Mouse (Mus musculus) retina, adult 2 months (tissue): ENCODE results near the gene Tomm6.
A peak's percentile ranks its signal among the peaks of the same experiment; 100 is the strongest.
"Not testable (repeated sequence)": the region's sequence is repeated elsewhere in the genome, so short reads cannot be mapped to it uniquely, and the experiment has no call there.

Experiments
- DNase-seq: peaks from one replicate; pipeline ENCODE4 v3.0.0-alpha.2; 2012; ENCODE audit warnings: low read depth, low spot score

Tomm6 gene

DNA sequence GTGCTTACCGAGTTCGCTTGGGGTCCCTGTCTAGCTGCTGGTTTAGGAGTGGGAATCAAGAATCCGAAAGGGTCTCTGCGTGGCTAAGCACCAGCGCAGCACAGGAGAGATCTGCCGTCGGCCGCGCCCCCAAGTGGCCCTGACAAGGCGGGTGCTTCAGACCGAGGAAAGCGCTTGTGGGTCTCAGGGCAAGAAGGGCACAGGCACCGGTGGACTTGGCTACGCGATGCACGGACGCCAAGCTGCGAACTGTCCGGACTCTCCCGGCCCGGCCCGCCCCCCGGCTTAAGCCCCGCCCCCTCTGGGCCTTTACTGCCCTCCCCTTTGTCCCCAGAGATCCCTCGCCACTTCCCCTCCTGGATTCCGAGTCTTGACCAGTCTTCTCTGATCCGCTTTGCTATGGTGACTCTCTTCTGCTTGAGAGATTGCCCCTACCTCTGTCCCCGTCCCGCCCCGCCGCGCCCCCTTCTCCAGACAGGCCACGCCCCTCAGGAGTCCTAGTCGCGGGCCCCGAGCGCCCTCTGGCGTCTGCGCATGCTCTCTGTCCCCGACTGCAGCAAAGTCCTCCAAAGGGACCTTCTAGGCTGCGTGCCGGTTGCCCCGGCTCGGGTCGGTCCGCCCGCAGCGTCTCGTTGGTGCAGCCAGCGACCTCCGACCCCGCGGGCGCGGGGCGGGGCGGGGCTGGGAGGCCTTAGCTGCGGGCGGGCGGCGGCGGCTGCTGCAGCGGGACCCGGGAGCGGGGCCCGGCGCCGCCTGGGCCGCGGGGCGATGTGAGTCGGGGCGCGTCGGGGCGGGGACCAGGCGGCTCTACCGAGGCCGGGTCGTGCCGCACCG is 6.5 kb upstream of the Tomm6 start, which contains the start of gene Prickle4:
Prickle4 (minus strand) TSS at position 234 of the 834 bp plus-strand sequence.
- DNase-seq = peak; percentile 93

DNA sequence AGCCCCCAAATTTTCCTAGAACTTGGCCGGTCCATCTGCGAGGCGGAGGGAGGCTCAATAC is 6.1 kb upstream of the Tomm6 start, which contains the start of gene Gm21981:
Gm21981 (minus strand) TSS at position 14 of the 61 bp plus-strand sequence.
- no peak for DNase-seq

DNA sequence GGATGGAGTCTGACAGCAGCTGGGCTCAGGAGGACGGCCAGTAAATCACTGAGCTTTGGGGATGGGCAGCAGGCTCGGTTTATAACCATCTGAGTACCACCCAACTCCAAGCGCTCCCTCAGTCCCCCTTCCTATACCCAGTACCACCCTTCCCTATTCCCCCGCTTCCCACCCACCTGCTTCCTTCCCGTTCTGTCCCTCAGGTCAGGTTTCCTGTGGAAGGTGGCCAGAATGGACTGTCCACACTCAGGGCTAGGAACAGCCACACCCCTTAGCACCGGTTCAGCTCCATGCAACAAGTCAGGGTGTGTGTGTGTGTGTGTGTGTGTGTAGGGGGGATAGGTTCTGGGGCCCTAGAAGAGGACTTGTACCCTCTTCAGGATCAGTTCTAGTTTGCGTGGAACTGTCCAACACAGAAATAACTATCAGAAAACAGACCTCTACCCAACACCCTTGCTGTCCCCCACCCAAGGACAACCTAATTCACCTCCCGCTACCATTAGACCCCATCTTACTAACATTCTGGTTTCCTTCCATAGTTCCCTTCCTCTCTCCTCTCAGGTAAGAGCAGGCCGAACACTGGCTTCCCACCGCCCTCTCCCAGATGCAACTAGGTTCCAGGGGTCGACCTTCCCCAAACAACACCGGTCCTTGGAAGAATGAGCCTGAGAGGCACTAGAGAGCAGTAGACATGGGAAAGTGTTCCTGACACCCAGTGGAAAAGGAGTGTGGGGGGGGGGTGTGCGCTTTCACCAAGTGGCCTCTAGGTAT is 5.7 kb upstream of the Tomm6 start:
- no peak for DNase-seq

DNA sequence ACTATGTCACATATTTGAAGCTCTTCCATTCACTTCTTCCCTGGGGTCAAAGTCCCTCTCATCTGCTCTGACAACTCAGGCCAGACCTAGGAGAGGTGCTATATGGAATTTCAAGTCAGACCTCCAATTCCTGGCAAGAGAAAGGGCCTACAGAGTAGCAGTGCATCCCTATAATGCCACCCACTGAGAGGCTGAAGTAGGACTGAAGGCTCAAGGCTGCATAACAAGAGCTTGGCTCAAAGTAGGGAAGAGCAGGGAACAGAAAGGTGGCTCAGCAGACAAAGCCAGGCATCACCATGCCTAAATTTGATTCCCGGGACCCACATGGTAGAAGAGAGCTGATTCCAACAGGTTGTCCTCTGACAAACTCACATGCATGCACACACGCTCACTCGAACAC is 3.5 kb upstream of the Tomm6 start:
- DNase-seq = no peak

DNA sequence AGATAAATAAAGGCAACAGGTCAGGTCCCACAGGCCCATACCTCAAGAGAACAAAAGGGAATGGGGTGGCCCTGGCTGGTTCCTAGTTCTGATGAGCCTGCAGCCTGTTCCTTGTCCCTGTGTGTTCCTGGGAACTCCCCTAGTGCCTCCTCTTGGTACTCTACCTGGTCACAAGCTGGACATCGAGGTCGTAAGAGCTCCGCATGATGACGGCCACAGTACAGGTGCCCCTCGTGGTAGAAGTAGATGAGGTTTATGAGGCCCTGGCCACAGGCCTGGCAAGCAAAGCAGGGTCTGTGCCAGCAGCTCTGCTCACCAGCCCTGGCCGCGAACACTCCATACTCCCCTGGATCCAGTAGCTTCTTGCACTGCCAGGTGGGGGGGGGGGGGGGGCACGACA is 1.7 kb upstream of the Tomm6 start:
- no peak for DNase-seq

DNA sequence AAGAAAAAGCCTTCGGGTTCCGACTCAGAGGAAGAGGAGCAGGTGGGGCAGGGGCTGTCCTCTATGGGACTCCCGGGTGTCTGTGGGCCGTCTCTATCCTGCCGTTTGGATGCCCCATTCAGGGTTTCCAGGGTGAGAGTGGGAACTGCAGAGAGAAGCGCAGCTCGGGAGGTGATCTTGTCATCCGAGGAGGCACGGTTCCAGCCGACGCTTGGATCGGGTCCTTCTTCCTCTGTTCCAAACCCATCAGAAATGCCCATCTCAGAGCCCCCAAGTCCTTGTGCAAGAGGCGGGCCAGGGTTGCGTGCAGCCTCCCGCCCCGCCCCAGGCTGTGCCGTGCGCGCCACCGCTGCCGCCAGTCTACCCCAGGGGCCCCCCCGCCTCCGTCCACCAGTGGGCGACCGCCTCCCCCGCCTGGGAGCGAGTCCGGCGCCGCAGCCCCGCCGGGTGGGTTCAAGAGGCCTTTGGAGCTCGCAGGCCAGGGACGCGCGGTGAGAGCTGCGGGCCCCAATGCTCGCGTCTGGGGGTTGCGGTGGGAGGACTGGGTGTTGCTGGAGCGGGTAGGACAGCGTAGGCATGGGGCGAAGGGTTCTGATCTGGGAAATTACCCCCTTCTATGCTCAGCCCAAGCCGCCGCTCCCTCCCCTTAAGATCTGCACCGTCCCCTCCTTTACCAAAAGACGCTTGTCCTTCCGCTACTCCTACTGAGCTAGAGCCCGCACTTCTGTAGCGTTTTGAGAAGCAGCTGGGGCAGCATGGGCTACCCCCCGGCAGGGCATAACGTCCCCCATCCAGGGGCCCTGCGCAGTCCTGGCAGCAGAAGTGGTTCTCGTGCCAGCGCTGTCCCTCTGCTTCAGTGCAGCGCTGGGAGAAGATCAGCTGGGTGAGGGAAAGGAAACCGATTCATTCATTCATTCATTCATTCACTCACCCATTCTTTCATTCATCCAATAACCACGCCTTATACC is 706 bp upstream of the Tomm6 start, which contains the start of gene Frs3:
Frs3 (plus strand) TSS at position 423 of the 968 bp plus-strand sequence.
- peak; percentile 41 for DNase-seq

DNA sequence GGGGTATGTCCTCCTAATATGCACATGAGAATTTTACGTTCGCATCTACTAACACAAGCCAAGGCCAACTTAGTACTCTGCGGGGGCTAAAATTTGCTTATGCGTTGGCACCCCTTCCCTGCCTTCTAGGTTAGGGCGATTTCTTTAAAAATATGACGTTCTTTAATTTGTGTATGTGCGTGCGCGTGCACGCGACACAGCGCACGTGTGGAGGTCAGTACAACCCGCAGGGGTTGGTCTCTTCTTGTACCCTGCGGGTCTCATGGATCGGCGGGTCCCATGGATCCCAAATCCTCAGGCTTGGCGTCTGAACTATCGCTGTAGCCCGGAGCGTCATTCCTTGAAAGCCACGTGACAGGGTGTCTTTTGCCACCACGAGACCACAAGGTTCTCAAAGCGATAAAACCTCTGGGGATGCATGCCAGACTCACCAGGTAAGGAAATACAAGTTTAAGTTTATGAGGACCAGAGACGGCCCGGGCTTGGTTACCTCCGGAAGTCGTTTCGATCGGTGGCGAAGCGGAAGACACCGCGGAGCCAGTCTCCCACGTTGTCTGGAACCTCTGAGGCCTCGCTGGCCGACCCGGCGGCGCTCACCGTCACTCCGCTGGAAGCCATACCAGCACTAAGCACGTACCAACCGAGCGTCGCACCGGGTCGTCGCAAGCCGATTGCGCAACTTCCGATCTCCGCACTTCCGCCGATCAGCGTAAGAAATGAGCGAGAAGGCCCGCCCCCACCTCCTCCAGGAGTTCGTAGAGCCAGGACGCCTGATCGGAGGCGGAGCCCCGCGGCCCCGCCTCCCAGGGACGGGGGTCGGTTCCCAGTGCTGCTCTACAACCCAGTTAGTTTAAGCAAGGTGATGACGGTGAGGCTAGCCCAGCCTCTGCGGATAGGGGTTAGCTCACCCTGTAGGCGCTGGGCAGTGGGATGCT is 510 bp downstream of the Tomm6 start:
- peak; percentile 94 for DNase-seq

DNA sequence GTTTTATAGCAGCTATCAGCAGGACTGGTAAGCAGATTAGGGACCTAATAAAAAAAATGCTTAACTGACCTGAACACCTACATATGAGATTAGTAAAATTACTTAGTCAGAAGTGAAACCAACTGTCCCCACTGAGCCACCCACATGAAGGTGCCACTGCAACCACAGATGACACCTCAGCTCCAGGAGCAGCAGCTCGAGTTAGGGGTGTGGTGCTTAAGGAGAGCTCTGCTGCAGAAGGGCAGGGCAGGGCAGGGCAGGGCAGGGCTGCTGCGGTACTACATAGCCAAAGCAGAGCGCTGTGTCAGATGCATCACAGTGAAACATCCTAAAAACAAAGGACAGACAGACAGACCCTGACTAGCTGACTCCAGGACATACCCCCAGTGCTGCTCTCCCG is 5.3 kb downstream of the Tomm6 start:
- no peak for DNase-seq

DNA sequence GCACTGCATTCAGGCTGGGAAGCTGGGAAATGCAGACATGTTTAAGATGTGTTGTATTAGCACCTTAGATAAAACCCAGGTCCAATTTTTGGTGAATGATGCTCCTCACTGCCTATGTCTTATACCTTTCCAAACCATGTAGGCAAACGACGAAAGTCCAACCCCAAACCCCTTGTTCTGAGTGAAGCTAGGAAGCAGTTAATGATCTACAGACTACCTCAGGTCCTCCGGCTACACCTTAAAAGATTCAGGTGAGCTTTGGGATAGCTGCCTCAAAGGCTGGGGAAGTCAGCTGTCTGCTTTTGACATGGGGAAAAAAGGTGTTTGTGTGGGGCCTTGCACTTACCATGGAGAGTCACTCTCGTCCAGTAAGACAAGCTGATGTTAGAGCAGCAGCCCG is 9.5 kb downstream of the Tomm6 start:
- no peak for DNase-seq

DNA sequence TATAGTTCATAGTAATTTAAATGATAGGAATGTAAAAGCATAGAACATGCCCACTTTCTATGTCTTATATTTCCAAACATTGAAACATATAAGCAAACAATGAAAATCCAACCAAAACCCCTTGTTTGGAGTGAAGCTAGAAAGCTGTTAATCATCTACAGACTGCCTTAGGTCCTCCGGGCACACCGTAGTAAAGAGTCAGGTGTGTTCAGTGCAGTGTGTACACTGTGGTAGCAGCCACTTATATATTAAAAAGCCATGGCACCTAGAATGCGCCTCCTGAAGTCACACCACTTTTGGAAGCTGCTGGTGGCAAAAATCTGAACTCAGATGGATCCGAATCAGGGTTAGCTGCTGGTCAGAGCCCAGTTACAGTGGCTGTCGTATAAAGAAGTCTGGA is 9.9 kb downstream of the Tomm6 start:
- no peak for DNase-seq

DNA sequence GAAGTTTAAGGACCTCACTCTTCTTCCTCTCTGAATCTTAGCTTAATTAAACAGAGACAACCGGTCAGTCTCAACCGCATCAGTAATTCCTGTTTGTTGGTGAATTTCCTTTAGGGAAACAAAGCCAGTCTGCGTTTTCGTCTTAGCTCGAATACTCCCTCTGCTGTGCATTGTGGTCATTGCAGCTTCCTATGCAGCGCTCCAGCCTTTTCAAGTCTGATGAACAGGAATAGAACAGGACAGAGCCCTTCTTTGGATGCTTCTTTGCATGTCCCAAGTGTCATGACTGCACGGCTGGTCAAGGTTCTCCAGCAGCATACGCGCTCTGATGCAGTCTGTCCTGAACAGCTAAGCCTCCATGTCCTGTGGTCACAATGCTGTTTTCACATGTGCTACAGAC is 11.6 kb downstream of the Tomm6 start:
- no peak for DNase-seq

DNA sequence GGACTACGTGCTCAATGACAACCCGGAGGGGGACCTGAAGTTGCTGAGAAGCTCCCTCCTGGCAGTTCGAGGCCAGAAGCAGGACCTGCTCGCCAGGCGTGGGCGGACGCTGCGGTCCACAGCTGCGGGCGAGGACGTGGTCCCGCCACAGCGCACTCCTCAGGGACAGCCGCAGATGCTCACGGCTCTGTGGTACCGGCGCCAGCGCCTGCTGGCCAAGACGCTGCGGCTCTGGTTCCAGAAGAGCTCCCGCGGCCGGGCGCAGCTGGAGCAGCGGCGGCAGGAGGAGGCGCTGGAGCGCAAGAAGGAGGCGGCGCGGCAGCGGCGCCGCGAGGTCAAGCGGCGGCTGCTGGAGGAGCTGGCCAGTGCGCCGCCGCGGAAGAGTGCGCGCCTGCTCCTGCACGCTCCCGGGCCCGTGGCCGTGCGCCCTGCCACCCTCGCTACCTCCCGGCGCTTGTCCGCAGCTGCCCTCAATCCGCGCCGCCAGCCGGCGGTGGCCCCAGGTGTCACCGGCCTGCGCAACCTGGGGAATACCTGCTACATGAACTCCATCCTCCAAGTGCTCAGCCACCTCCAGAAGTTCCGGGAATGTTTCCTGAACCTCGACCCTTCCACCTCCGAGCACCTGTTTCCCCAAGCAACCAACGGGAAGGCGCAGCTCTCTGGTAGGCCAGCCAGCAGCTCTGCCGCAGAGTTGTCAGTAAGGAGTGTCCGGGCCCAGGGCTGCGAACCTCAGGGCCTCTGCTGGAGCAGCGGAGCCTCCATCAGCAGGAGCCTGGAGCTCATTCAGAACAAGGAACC is 15.7 kb downstream of the Tomm6 start:
- no peak for DNase-seq

DNA sequence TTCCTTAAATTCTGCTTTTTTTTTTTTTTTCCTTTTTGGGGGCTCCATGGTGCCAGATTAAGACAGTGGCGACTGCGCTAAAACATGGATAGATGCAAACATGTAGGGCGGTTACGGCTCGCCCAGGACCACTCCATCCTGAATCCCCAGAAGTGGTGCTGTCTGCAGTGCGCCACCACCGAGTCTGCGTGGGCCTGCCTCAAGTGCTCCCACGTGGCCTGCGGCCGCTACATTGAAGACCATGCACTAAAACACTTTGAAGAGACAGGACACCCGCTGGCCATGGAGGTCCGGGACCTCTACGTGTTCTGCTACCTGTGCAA is 16.2 kb downstream of the Tomm6 start:
- no peak for DNase-seq

DNA sequence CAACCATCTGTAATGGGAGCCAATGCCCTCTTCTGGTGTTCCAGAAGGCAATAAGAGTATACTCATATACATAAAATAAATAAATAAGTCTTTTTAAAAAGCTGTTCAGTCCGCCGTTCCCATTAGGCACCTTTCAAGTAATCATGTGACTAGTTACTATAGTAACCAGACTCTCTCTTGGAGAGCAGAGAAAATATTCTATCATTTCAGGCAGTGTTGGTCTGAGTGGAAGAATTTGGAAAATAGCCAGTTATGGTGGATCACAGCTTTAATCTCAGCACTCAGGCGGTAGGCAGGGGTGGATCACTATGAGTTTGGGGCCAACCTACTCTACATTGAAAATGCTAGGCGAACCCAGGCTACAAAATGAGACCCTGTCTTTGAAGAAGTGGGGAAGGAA is 19.0 kb downstream of the Tomm6 start:
- DNase-seq = no peak

DNA sequence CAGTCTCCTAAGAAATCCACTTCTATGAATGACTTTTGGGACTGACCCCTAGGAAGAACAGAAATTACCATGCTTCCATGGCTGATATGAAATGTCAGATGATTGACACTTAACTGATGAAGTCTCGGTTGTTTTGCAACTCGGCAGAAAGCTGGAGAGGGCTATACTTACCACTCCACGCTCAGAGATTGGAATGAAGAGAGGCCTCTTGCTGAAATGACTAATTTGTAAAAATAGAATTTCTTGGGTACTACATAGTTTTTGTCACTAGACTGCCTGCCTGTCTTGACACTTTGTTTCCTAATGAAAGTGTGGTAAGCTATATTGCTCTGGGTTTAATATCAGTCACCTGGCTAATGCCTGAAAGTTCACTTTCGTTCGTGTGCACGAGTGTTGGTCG is 23.7 kb downstream of the Tomm6 start:
- no peak for DNase-seq

DNA sequence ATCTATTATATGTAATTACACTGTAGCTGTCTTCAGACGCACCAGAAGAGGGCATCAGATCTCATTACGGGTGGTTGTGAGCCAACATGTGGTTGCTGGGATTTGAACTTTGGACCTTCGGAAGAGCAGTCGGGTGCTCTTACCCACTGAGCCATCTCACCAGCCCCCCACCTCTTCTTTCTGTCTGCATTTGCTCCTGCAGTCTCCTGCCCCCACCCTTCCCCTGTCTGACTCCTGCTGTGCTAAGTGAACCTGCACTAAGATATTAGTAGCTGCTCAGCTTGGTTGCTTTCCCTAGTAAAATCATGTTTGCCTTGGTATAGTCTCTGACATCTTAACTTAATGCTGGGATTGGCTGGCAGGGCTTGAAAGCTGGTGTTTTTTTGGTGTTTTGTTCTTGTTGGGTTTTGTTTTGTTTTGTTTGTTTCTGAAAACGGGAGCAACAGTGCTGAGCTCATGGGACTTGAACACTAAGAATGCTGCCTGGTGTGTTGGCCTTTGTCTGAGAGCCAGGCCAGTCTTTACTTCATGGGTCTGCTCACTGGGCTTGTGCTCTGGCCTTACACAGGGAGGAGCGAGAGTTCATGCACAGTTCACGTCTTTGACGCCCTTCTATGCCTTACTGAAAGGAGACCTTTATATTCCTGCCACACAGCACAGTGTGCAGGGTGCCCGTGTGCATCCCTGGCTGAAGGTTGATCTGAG is 25.0 kb downstream of the Tomm6 start:
- DNase-seq = no peak

DNA sequence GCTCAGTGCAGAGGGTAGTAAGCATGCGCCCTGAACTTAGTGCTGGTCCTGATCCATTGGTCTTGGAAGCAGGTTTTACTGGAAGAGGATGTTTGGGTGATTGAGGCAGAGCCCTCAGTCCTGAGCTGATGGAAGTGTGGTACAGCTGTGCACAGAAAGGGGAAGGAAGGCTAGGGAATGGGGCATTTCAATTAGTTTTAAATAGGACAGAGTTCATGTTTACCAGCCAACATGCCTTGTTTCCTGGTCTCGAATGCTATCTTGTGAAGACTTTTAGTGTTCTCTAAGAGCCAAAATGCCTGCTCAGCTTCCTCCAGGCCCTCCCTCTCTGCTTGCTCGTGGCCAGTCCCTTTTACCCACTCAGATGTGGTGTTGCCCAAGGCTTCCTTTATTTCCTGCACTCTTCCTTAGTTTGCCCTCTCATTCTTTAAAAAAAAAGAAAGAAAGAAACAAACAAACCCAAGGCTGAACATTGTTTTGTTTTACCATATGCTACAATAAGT is 29.4 kb downstream of the Tomm6 start:
- no peak for DNase-seq

DNA sequence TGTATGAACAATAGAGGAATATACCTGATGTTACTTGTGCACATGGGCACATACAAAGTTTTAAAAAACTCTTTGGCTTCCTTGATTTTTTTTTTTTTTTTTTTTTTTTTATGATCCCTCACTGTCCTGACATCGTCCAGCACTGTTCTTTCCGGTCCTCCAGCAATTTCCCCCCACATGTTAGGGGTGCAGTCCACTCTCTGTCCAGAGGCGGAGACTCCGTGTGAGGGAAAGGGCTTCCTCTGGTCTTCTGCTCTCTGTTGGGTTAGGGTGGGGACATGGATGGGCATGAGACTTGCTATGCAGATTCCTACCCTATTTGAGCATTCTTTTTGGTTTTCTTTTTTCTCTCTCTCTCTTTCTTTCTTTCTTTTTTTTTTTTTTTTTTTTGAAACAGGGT is 30.3 kb downstream of the Tomm6 start:
- DNase-seq = no peak

DNA sequence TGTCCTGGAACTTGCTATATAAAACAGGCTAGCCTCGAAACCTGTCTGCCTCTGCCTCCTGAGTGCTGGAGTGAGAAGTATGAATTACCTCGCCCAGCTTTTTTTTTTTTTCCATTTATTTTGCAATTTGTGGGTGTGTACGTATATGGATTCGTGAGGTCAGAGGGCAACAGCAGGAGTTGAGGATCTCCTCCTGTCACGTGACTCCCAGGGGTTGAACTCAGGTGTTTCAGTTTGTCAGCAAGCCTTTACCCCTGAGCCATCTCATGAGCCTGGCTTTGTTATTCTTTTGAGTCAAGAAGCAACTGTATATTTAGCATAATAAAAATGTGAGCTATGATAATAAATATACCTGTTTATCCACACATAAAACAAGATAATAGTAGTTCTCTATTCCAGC is 32.5 kb downstream of the Tomm6 start:
- DNase-seq = no peak

DNA sequence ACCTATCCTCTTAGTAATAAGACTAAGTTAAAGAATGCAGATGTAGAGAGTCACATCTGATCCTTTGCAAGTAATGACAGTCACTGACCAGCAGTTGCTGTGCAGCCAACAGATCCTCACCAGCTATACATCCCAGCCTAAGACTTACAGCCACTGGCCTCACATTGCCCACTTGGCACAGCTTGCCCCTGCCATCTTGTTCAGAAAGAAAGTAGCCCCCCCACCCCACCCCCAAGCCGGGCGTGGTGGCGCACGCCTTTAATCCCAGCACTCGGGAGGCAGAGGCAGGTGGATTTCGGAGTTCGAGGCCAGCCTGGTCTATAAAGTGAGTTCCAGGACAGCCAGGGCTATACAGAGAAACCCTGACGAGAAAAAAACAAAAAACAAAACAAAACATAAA is 33.8 kb downstream of the Tomm6 start:
- DNase-seq = not testable (repeated sequence)
